Mouse (Mus musculus): ENCODE data around the gene Zfp839. TPM values are rescaled to one million over a fixed set of nuclear protein-coding genes. Genes with fewer than 3 reads are reported as not detected.

The Zfp839 gene
- polyA plus RNA-seq (2016; fragmentation: Nextera tagmentation; extraction: Ambion mirVana), result 5.7 and 5.9 TPM in 2 replicates

DNA sequence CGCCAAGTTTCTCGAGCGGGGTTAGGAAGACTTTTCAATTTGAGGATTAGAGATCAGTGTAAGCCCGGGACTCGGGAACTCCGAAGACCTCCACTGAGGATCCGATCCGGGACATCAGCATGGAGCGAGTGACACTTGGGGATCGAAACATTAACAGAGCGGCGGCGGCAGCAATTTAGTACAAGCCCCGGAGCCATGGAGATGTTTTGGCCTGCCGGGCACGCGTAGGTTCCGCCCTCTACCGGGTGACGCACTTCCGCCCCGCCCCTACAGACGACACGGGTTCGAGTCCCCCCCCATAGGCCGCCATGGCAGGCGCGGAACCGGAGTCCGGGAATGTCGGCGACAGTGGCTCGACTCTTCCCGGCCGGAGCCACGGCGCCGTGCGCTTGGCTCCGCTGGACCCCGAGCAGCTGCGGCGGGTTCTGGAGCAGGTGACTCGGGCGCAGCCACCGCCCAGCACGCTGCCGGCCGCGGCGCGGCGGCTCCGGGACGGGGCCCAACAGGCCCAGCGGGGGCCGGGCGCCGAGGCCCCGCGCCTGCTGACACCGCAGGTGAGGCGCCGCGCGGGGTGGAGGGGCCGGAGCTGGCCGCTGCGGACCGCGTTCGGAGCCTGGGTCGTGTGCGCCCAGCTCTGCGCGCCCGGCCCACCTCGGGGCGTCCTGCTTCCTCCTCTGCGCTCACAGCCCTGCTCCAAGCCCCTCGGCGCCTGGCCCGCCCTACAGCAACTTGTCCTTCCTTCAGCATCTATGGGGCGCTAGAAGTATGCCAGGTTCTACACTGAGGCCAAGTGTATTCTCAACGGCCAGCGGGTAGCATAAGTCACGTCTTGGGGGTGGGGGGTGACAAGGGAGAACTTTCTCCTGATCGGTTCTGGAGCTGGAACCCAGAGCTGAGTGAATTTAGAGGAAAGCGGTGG is at the start of gene Zfp839:
Gene Zfp839 (plus strand): TSS at position 244 of the 919 bp plus-strand sequence.
- Histone ChIP-seq H3K4me2 (replicated peaks) (peak within 1 kb of the TSS; percentile 81), H3K36me3 (peaks cover 3% of the 10 kb centered on the region; the same call in 1 of the 2 replicates), H3K4me1 (peaks cover 19% of the 10 kb centered on the region), H3K4me3 (peak within 1 kb of the TSS; percentile 96), H3K9me3 (no peaks in the 10 kb centered on the region), H3K27me3 (replicated peaks) (no peaks in the 10 kb centered on the region), H3K9ac (peak within 1 kb of the TSS; percentile 96), H3K27ac (no peak within 1 kb of the TSS)
- under 1% methylated on average over 76 of the region's 89 CpGs for WGBS
- peak; percentile 78 for ATAC-seq (ENCODE audit: low FRiP score, low read depth)

DNA sequence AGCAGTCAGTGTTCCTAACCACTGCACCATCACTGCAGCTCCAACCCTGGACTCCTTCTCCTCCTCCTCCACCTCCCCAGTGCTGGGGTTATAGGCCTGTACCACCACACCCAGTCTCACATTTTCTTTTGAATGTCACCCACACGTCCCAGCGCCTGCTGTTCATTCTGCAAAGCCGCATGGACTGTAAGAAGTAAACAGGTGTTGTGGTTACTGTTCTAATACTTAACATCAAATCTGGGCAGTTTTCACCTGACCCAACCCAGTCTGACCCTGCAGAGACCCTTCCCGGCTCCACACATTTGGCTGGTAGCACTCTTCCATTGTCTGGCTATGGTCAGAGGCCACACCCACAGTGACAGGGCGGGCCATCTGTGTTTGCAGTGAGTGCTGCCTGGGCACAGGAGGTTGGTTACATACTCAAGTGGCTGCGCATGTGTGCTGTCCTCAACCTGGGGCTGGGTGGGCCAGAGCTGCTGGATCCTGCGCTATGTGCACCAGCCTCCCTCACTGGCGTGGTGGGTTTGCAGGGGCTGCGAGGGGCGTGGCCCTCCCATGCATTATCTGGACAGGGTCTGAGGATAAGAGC is 48.1 kb upstream of the Zfp839 start:
- Histone ChIP-seq H3K27ac (no peak overlapping the region), H3K4me1 (peaks cover 8% of the 10 kb centered on the region), H3K9me3 (no peaks in the 10 kb centered on the region), H3K27me3 (replicated peaks) (no peaks in the 10 kb centered on the region), H3K9ac (no peak overlapping the region), H3K36me3 (peaks cover 10% of the 10 kb centered on the region; the same call in 1 of the 2 replicates), H3K4me3 (no peak overlapping the region), H3K4me2 (replicated peaks) (no peak overlapping the region)
- WGBS, result 86% methylated on average over 10 of the region's 10 CpGs
- ATAC-seq (ENCODE audit: low FRiP score, low read depth), result no peak

DNA sequence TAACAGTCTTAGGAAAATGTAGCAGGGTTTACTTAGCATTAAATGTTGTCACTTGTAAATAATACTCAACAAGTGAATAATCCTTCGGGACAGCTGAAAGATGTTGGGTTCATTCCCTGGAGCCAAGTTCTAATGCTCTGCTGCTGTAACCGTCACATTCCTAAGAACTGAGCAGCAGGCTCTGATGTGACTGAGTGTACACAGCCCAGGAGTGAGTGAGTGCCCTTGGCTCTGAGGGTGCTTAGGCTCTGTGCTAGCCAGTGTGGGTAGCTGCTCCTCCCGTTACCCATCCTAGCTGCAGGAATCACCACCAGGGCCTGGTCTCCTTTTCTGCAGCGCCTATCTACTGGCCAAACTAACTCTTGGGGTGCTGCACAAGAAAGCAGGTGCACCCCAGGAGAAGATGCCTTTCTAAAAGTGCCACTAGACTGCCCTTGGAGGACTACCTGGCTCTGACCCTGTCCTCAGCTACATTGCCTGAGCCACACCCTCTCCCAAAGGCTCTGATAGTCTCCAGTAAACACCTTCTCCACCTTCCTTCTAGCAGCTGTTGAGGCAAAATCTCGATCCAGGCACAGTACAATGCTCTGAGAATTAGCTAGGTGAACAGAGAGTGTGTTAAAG is 47.3 kb upstream of the Zfp839 start:
- no peaks in the 10 kb centered on the region for H3K9me3 ChIP-seq
- WGBS, result 89% methylated on average over 5 of the region's 5 CpGs

DNA sequence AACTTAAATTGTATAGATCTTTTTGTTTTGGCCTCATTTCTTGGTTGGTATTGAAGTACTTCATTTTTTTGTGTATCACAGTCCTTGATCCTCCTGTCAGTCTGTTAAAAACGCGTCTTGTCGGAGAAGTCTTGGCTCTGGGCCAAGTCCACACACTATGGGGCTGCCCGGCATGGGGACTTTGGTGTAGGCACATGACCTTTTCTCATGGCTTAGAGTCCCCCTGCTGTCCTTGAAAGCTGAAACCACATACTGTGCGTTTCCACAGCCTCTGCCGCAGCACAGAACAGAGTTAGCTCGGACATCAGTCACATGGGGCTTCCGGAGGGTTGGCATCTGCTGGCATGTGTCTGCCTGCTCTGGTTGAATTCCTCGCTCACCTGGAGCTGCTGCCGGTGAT is 45.8 kb upstream of the Zfp839 start:
- ATAC-seq (ENCODE audit: low FRiP score, low read depth), result no peak
- Histone ChIP-seq H3K4me2 (replicated peaks) (no peak overlapping the region), H3K4me3 (no peak overlapping the region), H3K9me3 (no peaks in the 10 kb centered on the region), H3K9ac (no peak overlapping the region), H3K27me3 (replicated peaks) (0 out of 2 replicates have a peak, but pooled peaks cover 2% of the 10 kb centered on the region), H3K4me1 (peaks cover 20% of the 10 kb centered on the region), H3K36me3 (peaks cover 14% of the 10 kb centered on the region; the same call in 1 of the 2 replicates), H3K27ac (no peak overlapping the region)
- whole genome bisulfite sequencing, result 34% methylated on average over 10 of the region's 10 CpGs

More for the DNA sequence above, 47.3 kb upstream of the Zfp839 start:
- Histone ChIP-seq H3K4me2 (replicated peaks) (no peak overlapping the region), H3K9ac (no peak overlapping the region), H3K36me3 (peaks cover 11% of the 10 kb centered on the region; the same call in 1 of the 2 replicates), H3K4me1 (peaks cover 11% of the 10 kb centered on the region), H3K4me3 (no peak overlapping the region), H3K27ac (no peak overlapping the region), H3K27me3 (replicated peaks) (0 out of 2 replicates have a peak, but pooled peaks cover 1% of the 10 kb centered on the region)
- ATAC-seq (ENCODE audit: low FRiP score, low read depth), result no peak

DNA sequence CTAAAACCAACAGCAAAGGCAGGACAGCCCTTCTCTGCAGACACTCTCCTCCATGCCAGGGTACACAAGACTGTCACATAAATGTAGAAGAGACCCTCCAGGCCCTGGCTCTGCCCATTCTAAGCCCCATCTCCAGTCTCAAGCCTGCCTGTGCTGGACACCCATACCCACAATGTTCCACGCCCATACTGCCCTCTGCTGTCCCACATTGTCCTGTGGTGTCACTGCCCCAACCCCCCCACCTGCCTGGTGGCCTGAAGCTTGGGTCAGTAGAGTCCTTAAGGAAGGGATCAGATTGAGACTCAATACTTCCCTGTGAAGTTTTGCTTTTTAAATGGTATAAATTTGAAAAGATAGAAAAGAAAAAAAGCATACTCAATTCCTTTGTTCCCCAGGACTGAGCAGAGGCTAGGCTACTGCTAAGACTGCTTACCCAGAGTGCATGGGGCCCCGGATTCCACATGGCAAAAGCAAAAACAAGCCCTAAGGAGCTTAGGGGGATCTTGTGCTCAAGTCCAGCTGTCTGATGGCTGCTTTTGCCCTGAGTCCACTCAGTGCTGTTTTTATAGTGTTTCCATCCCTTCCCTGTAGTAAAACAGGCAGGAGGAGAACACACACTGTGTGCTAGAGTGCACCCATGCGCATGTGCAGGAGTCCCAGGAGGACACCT is 43.6 kb upstream of the Zfp839 start:
- H3K36me3 ChIP-seq, result peaks cover 23% of the 10 kb centered on the region; the same call in 1 of the 2 replicates
- H3K27me3 ChIP-seq (replicated peaks), result 0 out of 2 replicates have a peak, but pooled peaks cover 2% of the 10 kb centered on the region
- no peak overlapping the region for H3K27ac ChIP-seq
- no peaks in the 10 kb centered on the region for H3K9me3 ChIP-seq
- no peak overlapping the region for H3K9ac ChIP-seq
- H3K4me3 ChIP-seq, result no peak overlapping the region
- no peak for ATAC-seq (ENCODE audit: low FRiP score, low read depth)
- WGBS, result 81% methylated on average over 3 of the region's 3 CpGs
- no peak overlapping the region for H3K4me2 ChIP-seq (replicated peaks)
- H3K4me1 ChIP-seq, result peaks cover 20% of the 10 kb centered on the region

DNA sequence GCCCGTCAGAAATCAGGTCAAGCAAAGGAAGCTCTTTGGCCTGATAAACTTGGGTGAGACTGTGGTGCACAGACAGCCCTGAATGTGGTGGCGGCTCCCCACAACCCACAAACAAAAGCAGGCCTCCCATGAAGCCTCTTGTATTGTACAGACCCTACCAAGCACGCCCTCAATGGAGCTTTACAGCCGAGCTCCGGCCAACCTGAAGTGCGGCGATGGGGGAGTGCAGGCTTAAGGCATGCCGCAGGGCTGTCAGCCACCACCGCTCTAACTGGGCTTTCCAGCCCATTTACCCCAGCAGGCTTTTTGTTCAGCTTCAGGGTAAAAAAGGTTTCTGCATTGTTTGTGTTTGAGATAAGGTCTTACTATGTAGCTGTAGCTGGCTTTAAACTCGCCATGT is 41.6 kb upstream of the Zfp839 start:
- H3K27ac ChIP-seq, result no peak overlapping the region
- H3K9me3 ChIP-seq, result no peaks in the 10 kb centered on the region
- no peak overlapping the region for H3K4me2 ChIP-seq (replicated peaks)
- H3K4me1 ChIP-seq, result peaks cover 20% of the 10 kb centered on the region
- ATAC-seq (ENCODE audit: low FRiP score, low read depth), result no peak
- WGBS, result 22% methylated on average over 10 of the region's 10 CpGs
- no peak overlapping the region for H3K9ac ChIP-seq
- 0 out of 2 replicates have a peak, but pooled peaks cover 2% of the 10 kb centered on the region for H3K27me3 ChIP-seq (replicated peaks)
- no peak overlapping the region for H3K4me3 ChIP-seq
- peaks cover 27% of the 10 kb centered on the region for H3K36me3 ChIP-seq

DNA sequence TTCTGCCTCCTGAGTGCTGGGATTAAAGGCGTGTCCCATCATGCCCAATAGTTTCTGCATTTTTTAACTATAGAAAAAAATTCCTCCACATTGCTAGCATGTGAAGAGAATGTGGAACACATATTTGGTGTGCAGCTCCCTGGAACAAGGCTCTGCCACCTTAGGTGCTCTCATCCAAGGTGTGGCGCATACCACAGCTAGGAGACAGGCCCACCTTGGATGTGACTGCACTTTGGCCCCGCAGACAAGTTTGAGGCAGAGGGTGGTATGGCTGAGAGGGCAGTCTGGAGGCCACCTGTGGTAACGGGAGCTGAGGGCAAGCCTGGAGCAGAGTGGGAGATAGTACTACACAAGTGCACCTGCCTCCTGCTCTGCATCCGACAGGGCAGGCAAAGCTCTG is 41.2 kb upstream of the Zfp839 start:
- H3K9ac ChIP-seq, result no peak overlapping the region
- no peak overlapping the region for H3K4me3 ChIP-seq
- 0 out of 2 replicates have a peak, but pooled peaks cover 2% of the 10 kb centered on the region for H3K27me3 ChIP-seq (replicated peaks)
- H3K4me1 ChIP-seq, result peaks cover 20% of the 10 kb centered on the region
- H3K36me3 ChIP-seq, result peaks cover 30% of the 10 kb centered on the region
- no peaks in the 10 kb centered on the region for H3K9me3 ChIP-seq
- ATAC-seq (ENCODE audit: low FRiP score, low read depth), result no peak
- no peak overlapping the region for H3K4me2 ChIP-seq (replicated peaks)
- H3K27ac ChIP-seq, result no peak overlapping the region
- 76% methylated on average over 5 of the region's 5 CpGs for WGBS

DNA sequence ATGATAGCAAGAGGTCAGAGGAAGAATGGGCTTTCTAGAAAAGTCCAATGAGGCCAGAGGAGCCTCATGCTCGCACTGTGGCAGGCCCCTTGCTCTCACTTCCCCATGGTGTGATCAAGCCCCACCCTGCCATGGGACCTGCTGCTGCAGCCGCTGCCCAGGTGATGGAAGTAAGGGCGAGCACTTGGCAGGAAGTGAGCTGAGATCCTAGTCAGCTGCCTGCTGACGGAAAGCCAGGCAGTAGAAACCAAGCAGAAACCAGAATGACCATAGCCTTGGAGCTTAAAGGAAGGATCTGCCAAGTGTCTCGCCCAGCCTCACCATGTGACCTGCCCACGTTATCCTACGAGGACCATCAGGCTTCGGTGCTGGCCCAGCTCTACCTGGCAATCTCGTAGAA is 36.9 kb upstream of the Zfp839 start:
- H3K4me2 ChIP-seq (replicated peaks), result no peak overlapping the region
- H3K27ac ChIP-seq, result no peak overlapping the region
- H3K4me3 ChIP-seq, result no peak overlapping the region
- 95% methylated on average over 9 of the region's 9 CpGs for WGBS
- H3K9ac ChIP-seq, result no peak overlapping the region
- H3K9me3 ChIP-seq, result no peaks in the 10 kb centered on the region
- ATAC-seq (ENCODE audit: low FRiP score, low read depth), result no peak
- H3K36me3 ChIP-seq, result peaks cover 18% of the 10 kb centered on the region
- H3K4me1 ChIP-seq, result peaks cover 6% of the 10 kb centered on the region; the same call in 1 of the 2 replicates
- H3K27me3 ChIP-seq (replicated peaks), result no peaks in the 10 kb centered on the region

DNA sequence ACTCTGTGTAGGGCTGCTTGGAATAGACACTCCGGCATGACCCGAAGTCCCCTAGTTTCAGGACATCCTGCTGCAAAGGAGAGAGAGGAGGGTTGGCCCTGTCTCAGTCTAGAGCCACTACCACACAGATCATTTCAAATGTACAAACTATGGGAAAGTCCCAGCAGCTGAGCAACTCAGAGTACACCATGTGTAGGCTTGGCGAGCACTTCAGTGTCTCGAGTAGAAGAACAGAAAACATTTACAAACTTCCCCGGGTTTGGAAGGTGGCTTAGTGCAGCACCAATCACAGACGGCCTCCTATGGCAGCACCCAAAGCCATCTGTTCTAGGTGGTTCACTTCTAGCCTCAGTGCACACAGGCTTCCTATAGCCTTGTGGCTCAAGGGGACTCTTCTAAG is 36.4 kb upstream of the Zfp839 start:
- H3K4me2 ChIP-seq (replicated peaks), result no peak overlapping the region
- 0 out of 2 replicates have a peak, but pooled peaks cover under 1% of the 10 kb centered on the region for H3K4me1 ChIP-seq
- H3K9ac ChIP-seq, result no peak overlapping the region
- ATAC-seq (ENCODE audit: low FRiP score, low read depth), result no peak
- H3K36me3 ChIP-seq, result peaks cover 18% of the 10 kb centered on the region
- no peaks in the 10 kb centered on the region for H3K27me3 ChIP-seq (replicated peaks)
- no peak overlapping the region for H3K27ac ChIP-seq
- no peak overlapping the region for H3K4me3 ChIP-seq
- WGBS, result 93% methylated on average over 6 of the region's 6 CpGs
- no peaks in the 10 kb centered on the region for H3K9me3 ChIP-seq

DNA sequence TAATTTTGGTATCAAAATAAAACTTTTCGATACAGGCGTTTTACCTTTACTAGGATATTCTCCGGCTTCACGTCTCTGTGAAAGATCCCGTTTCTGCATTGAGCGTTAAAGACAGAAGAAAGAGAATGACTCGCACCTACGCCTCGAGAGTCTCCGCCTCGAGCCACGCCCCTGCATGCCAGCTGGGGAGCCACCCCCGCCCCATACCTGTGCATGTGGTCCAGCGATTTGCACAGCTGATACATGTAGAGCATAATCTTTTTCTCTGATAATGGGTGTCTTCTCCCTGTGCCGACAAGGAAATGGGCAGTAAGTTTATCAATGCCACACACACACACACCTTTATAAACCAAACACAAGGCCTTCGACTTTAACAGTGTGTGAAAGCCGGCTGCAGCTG is 35.1 kb upstream of the Zfp839 start:
- no peak for ATAC-seq (ENCODE audit: low FRiP score, low read depth)
- Histone ChIP-seq H3K36me3 (peaks cover 16% of the 10 kb centered on the region), H3K4me1 (no peaks in the 10 kb centered on the region), H3K9ac (no peak overlapping the region), H3K27me3 (replicated peaks) (no peaks in the 10 kb centered on the region), H3K4me2 (replicated peaks) (no peak overlapping the region), H3K27ac (no peak overlapping the region), H3K9me3 (no peaks in the 10 kb centered on the region), H3K4me3 (no peak overlapping the region)
- WGBS, result 78% methylated on average over 17 of the region's 17 CpGs

DNA sequence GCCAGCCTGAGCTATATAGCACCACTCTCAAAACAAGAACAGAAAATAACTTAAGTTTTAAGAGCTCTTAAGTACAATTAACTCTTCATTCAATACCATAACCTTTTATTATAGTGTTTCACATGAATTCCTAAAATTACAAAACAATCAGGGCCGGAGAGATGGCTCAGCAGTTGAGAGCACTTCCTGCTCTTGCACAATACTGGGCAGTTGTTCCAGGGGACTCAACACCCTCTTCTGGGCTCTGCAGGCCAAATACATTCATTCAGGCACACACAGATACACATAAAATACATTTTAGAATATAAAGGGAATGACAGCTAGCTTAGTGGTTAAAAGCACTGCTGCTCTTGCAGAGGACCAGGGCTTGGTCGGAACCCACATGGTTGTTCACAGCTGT is 33.2 kb upstream of the Zfp839 start:
- Histone ChIP-seq H3K9me3 (no peaks in the 10 kb centered on the region), H3K9ac (no peak overlapping the region), H3K36me3 (peaks cover 9% of the 10 kb centered on the region), H3K4me2 (replicated peaks) (no peak overlapping the region), H3K4me3 (no peak overlapping the region), H3K27me3 (replicated peaks) (no peaks in the 10 kb centered on the region), H3K27ac (no peak overlapping the region), H3K4me1 (no peaks in the 10 kb centered on the region)
- WGBS, result 92% methylated on average over 2 of the region's 2 CpGs
- no peak for ATAC-seq (ENCODE audit: low FRiP score, low read depth)

Measured in neural tube, embryonic 12.5 days (tissue).